ENCODE assay signal across 16 mouse cellular contexts in the genomic region with DNA sequence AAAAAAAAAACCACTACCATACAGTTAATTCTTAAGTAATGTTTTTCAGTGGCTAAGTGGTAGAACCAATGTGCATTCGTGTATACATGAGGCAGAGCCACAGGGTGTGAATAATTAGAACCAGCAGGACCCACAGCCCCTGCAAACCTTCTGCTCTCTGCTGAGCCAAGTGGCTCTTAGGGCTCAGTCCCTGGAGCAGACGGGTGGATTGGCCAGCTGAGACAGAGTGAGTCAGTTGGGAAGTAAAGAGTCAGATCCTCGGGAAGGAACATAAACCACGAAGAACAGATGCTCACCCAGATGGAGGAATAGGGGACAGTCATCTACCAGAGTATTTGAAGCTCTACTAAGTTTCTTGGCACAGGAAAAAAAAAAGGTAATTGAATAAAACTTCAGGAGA.
DNase-seq lines count a peak whose midpoint lies in the region; ATAC-seq lines count a peak whose summit lies in the region.
"Had no signal": no experiment of that assay in that cellular context is flagged by ENCODE, and none has a peak within 500 bp of the region (broad histone marks: within the 10 kb centered on the region; RNA-seq: fewer than 3 reads in every experiment).

No protein-coding gene starts in this region.

- H3K36me3 ChIP-seq in forebrain, embryonic 13.5 days (ENCODE audit: poor library complexity, severe bottlenecking): no peaks in the 10 kb centered on the region
- no peaks in the 10 kb centered on the region for H3K36me3 ChIP-seq in forebrain, embryonic 12.5 days (replicated peaks)
- H3K36me3 ChIP-seq in intestine, embryonic 15.5 days: no peaks in the 10 kb centered on the region
- H3K36me3 ChIP-seq in forebrain, embryonic 16.5 days (ENCODE audit: control insufficient read depth, insufficient read depth): no peaks in the 10 kb centered on the region
- H3K36me3 ChIP-seq: embryonic facial prominence, embryonic 15.5 days; limb, embryonic 15.5 days; lung, embryonic 15.5 days had no signal

- H3K4me2 ChIP-seq in forebrain, embryonic 13.5 days: no peak overlapping the region
- no peak overlapping the region for H3K4me2 ChIP-seq in forebrain, embryonic 12.5 days
- no peak overlapping the region for H3K4me2 ChIP-seq in intestine, embryonic 15.5 days (replicated peaks)
- H3K4me2 ChIP-seq in forebrain, embryonic 16.5 days (ENCODE audit: low read length): no peak overlapping the region
- H3K4me2 ChIP-seq: embryonic facial prominence, embryonic 15.5 days; limb, embryonic 15.5 days; lung, embryonic 15.5 days had no signal

- 55% methylated on average over 4 of the region's 4 CpGs for WGBS in forebrain, embryonic 13.5 days
- 62% methylated on average over 4 of the region's 4 CpGs for WGBS in forebrain, embryonic 12.5 days
- 55% methylated on average over 4 of the region's 4 CpGs for WGBS in intestine, embryonic 15.5 days
- 40% methylated on average over 4 of the region's 4 CpGs for WGBS in forebrain, embryonic 16.5 days

- no peaks in the 10 kb centered on the region for H3K27me3 ChIP-seq in forebrain, embryonic 13.5 days
- no peaks in the 10 kb centered on the region for H3K27me3 ChIP-seq in forebrain, embryonic 12.5 days
- no peaks in the 10 kb centered on the region for H3K27me3 ChIP-seq in intestine, embryonic 15.5 days (replicated peaks)
- no peaks in the 10 kb centered on the region for H3K27me3 ChIP-seq in forebrain, embryonic 16.5 days (replicated peaks; ENCODE audit: control insufficient read depth, insufficient read depth, low read length)
- H3K27me3 ChIP-seq: embryonic facial prominence, embryonic 15.5 days; limb, embryonic 15.5 days; lung, embryonic 15.5 days had no signal

- intact Hi-C loops in left cerebral cortex, postnatal 10 days (cut with DNase I): no loop called here

- H3K9ac ChIP-seq in forebrain, embryonic 13.5 days: no peak overlapping the region
- H3K9ac ChIP-seq in forebrain, embryonic 12.5 days: no peak overlapping the region
- H3K9ac ChIP-seq in intestine, embryonic 15.5 days: no peak overlapping the region
- H3K9ac ChIP-seq in forebrain, embryonic 16.5 days (replicated peaks; ENCODE audit: low read depth, low read length): no peak overlapping the region
- H3K9ac ChIP-seq: embryonic facial prominence, embryonic 15.5 days; limb, embryonic 15.5 days; lung, embryonic 15.5 days had no signal

- H3K9me3 ChIP-seq in forebrain, embryonic 13.5 days (replicated peaks): no peaks in the 10 kb centered on the region
- no peaks in the 10 kb centered on the region for H3K9me3 ChIP-seq in forebrain, embryonic 12.5 days
- no peaks in the 10 kb centered on the region for H3K9me3 ChIP-seq in intestine, embryonic 15.5 days
- no peaks in the 10 kb centered on the region for H3K9me3 ChIP-seq in forebrain, embryonic 16.5 days (ENCODE audit: control insufficient read depth, low read length)
- H3K9me3 ChIP-seq: embryonic facial prominence, embryonic 15.5 days; limb, embryonic 15.5 days; lung, embryonic 15.5 days had no signal

- DNase-seq in left cerebral cortex, adult 18-20 months (ENCODE audit: low spot score in 2 of 2): peak; percentile 36 to 44
- no peak for DNase-seq in left cerebral cortex, postnatal 10 days (ENCODE audit: extremely low spot score in 1 of 2, low spot score in 2 of 2)
- DNase-seq in brain, adult 2 months (ENCODE audit: low read depth, low spot score): peak; percentile 81
- DNase-seq in layer of hippocampus, adult 9-11 months: peak; percentile 71
- DNase-seq: cerebellum, adult 18-20 months; heart, adult 18-20 months; kidney, adult 18-20 months; kidney, postnatal 4 days; thymus, postnatal 36 days had no signal

- peak; percentile 53; the same call in 1 of the 2 replicates for ATAC-seq in forebrain, embryonic 13.5 days
- no peak for ATAC-seq in forebrain, embryonic 12.5 days (ENCODE audit: low FRiP score)
- ATAC-seq in intestine, embryonic 15.5 days: no peak
- ATAC-seq in forebrain, embryonic 16.5 days: no peak

- H3K4me1 ChIP-seq in forebrain, embryonic 13.5 days: no peaks in the 10 kb centered on the region
- no peaks in the 10 kb centered on the region for H3K4me1 ChIP-seq in forebrain, embryonic 12.5 days
- H3K4me1 ChIP-seq in intestine, embryonic 15.5 days (replicated peaks): no peaks in the 10 kb centered on the region
- no peaks in the 10 kb centered on the region for H3K4me1 ChIP-seq in forebrain, embryonic 16.5 days (replicated peaks; ENCODE audit: control insufficient read depth, insufficient read depth, low read length)
- H3K4me1 ChIP-seq: embryonic facial prominence, embryonic 15.5 days; limb, embryonic 15.5 days; lung, embryonic 15.5 days had no signal

- H3K27ac ChIP-seq in forebrain, embryonic 13.5 days: no peak overlapping the region
- no peak overlapping the region for H3K27ac ChIP-seq in forebrain, embryonic 12.5 days
- H3K27ac ChIP-seq in intestine, embryonic 15.5 days: no peak overlapping the region
- H3K27ac ChIP-seq in forebrain, embryonic 16.5 days (ENCODE audit: low read length): no peak overlapping the region
- H3K27ac ChIP-seq: embryonic facial prominence, embryonic 15.5 days; limb, embryonic 15.5 days; lung, embryonic 15.5 days had no signal

- no peak overlapping the region for H3K4me3 ChIP-seq in forebrain, embryonic 13.5 days
- H3K4me3 ChIP-seq in forebrain, embryonic 12.5 days (replicated peaks): no peak overlapping the region
- no peak overlapping the region for H3K4me3 ChIP-seq in intestine, embryonic 15.5 days (replicated peaks)
- no peak overlapping the region for H3K4me3 ChIP-seq in forebrain, embryonic 16.5 days (replicated peaks; ENCODE audit: low read length)
- H3K4me3 ChIP-seq: embryonic facial prominence, embryonic 15.5 days; limb, embryonic 15.5 days; lung, embryonic 15.5 days had no signal

Comparison
In these comparisons a context has a peak if more than half of its experiments do, and no peak if none do; other contexts are left out.
1. DNase-seq: peak in left cerebral cortex, adult 18-20 months (2 of 2), brain, adult 2 months (single experiment) and layer of hippocampus, adult 9-11 months (single experiment); none in left cerebral cortex, postnatal 10 days (0 of 2).